Mouse (Mus musculus) thymus, adult 2 months (tissue): ENCODE measurements around the gene Vgf.

Experiments used
- CTCF ChIP-seq: fragments of 200-500 bp; IDR thresholded peaks from 2 replicates; pipeline ENCODE4 v1.5.1; 2012; ENCODE audit warnings: mild to moderate bottlenecking, control low read depth, low read length, moderate library complexity, borderline replicate concordance; ENCODE audit not compliant: control insufficient read depth, poor library complexity, insufficient read depth; ENCODE audit errors: extremely low read depth
- POLR2A ChIP-seq: fragments of 200-500 bp; IDR thresholded peaks from 2 replicates; pipeline ENCODE4 v1.6.1; 2012; ENCODE audit warnings: mild to moderate bottlenecking, low read length, control low read depth, moderate library complexity; ENCODE audit not compliant: control insufficient read depth, poor library complexity, insufficient read depth; ENCODE audit errors: extremely low read depth

DNA sequence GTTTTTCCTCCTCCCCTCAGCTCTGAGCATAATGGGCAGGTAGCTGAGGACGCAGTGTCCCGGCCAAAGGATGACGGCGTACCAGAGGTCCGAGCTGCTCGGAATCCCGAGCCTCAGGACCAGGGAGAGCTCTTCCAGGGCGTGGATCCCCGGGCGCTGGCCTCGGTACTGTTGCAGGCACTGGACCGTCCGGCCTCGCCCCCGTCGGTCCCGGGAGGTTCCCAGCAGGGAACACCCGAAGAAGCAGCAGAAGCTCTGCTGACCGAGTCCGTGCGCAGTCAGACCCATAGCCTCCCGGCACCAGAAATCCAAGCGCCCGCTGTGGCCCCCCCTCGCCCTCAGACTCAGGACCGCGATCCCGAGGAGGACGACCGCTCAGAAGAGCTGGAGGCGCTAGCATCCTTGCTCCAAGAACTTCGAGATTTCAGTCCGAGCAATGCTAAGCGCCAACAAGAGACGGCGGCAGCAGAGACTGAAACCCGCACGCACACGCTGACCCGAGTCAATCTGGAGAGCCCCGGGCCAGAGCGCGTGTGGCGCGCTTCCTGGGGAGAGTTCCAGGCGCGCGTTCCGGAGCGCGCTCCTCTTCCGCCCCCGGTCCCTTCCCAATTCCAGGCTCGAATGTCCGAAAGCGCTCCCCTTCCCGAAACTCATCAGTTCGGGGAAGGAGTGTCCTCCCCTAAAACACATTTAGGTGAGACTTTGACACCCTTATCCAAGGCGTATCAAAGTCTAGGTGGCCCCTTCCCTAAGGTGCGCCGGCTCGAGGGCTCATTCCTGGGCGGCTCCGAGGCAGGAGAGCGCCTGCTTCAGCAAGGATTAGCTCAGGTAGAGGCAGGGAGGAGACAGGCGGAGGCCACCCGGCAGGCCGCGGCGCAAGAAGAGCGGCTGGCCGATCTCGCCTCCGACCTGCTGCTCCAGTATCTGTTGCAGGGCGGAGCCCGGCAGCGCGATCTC, 5.2 kb downstream of the Vgf start:
- TF ChIP-seq CTCF, result no peak
- TF ChIP-seq POLR2A, result no peak
